Mouse (Mus musculus) neural tube, embryonic 14.5 days (tissue): ENCODE measurements around the gene Slc37a3. TPM values are rescaled to one million over a fixed set of nuclear protein-coding genes. Genes with fewer than 3 reads are reported as not detected.

Source experiments
- ATAC-seq: fragments of 200-750 bp; cut with Nextera tagmentation; 2 replicates; pipeline ENCODE4 v1.8.0; 2017; ENCODE audit warnings: low read depth, mild to moderate bottlenecking, moderate TSS enrichment, moderate library complexity
- H3K27ac ChIP-seq: fragments of 300-500 bp; sonication (generic); 2 replicates; pipeline ENCODE4 v1.5.1; 2014; ENCODE audit warnings: low read depth, mild to moderate bottlenecking, control low read depth, low read length, moderate library complexity, mixed read lengths
- H3K27me3 ChIP-seq: fragments of 300-500 bp; sonication (generic); 2 replicates; pipeline ENCODE4 v1.6.1; 2014; ENCODE audit warnings: low read length; ENCODE audit not compliant: control insufficient read depth, insufficient read depth
- H3K36me3 ChIP-seq: fragments of 300-500 bp; sonication (generic); 2 replicates; pipeline ENCODE4 v1.6.1; 2014; ENCODE audit warnings: low read length, mixed read lengths; ENCODE audit not compliant: control insufficient read depth, insufficient read depth
- H3K4me1 ChIP-seq: fragments of 300-500 bp; sonication (generic); 2 replicates; pipeline ENCODE4 v1.6.1; 2014; ENCODE audit warnings: low read length; ENCODE audit not compliant: control insufficient read depth, insufficient read depth
- H3K4me2 ChIP-seq: fragments of 300-500 bp; sonication (generic); 2 replicates; pipeline ENCODE4 v1.6.1; 2014; ENCODE audit warnings: mild to moderate bottlenecking, low read depth, low read length, control low read depth
- H3K4me3 ChIP-seq: fragments of 300-500 bp; sonication (generic); 2 replicates; pipeline ENCODE4 v1.5.1; 2014; ENCODE audit warnings: low read depth, low read length, control low read depth, mixed read lengths
- H3K9ac ChIP-seq: fragments of 300-500 bp; sonication (generic); replicated peaks from 2 replicates; pipeline ENCODE4 v1.6.1; 2014; ENCODE audit warnings: low read depth, mild to moderate bottlenecking, control low read depth, low read length, mixed read lengths
- H3K9me3 ChIP-seq: fragments of 300-500 bp; sonication (generic); 2 replicates; pipeline ENCODE4 v1.6.1; 2016; ENCODE audit warnings: low read length; ENCODE audit not compliant: control insufficient read depth
- WGBS: fragments of 180-500 bp; shearing (Covaris S2); extraction: QIAGEN DNeasy Blood & Tissue Kit; methylation state at CpG from one replicate; pipeline ENCODE4 v1.1.7; 2014; 5-methylcytosine and 5-hydroxymethylcytosine counted together
- polyA plus RNA-seq: library from polyadenylated mRNA; unstranded; fragments of >200 nt; fragmentation: Nextera tagmentation; extraction: Ambion mirVana; gene quantifications from 2 replicates; pipeline ENCODE4 v1.2.1, GENCODE M21; 2014

The Slc37a3 gene
- polyA plus RNA-seq, 1 experiment from 2014 or later: 60.5 TPM

- Histone ChIP-seq H3K27ac (no peak overlapping the region), H3K4me1 (peaks cover 7% of the 10 kb centered on the region; the same call in 1 of the 2 replicates), H3K4me3 (no peak overlapping the region), H3K9me3 (no peaks in the 10 kb centered on the region), H3K9ac (no peak overlapping the region), H3K36me3 (peaks cover 4% of the 10 kb centered on the region), H3K27me3 (no peaks in the 10 kb centered on the region), H3K4me2 (no peak overlapping the region)
- ATAC-seq: no peak
- 90% methylated on average over 2 of the region's 2 CpGs for WGBS
These were observed 35.7 kb downstream of the Slc37a3 start for GRCm38 (mm10) chr6:39341798-39342197.

GRCm38 (mm10) chr6:39338359-39338758 lies 39.1 kb downstream of the Slc37a3 start:
- peaks cover 23% of the 10 kb centered on the region for H3K36me3 ChIP-seq
- ATAC-seq: no peak
- no peaks in the 10 kb centered on the region for H3K9me3 ChIP-seq
- H3K4me2 ChIP-seq: no peak overlapping the region
- no peak overlapping the region for H3K27ac ChIP-seq
- 87% methylated on average over 8 of the region's 8 CpGs for WGBS
- H3K4me3 ChIP-seq: no peak overlapping the region
- no peak overlapping the region for H3K9ac ChIP-seq
- H3K27me3 ChIP-seq: no peaks in the 10 kb centered on the region
- no peaks in the 10 kb centered on the region for H3K4me1 ChIP-seq

- no peaks in the 10 kb centered on the region for H3K9me3 ChIP-seq
- ATAC-seq: no peak
- no peak overlapping the region for H3K27ac ChIP-seq
- no peaks in the 10 kb centered on the region for H3K4me1 ChIP-seq
- H3K9ac ChIP-seq: no peak overlapping the region
- peaks cover 23% of the 10 kb centered on the region for H3K36me3 ChIP-seq
- no peak overlapping the region for H3K4me3 ChIP-seq
- H3K4me2 ChIP-seq: no peak overlapping the region
- H3K27me3 ChIP-seq: no peaks in the 10 kb centered on the region
- WGBS: 94% methylated on average over 3 of the region's 3 CpGs
These were observed 42.6 kb downstream of the Slc37a3 start for GRCm38 (mm10) chr6:39334873-39335272.

GRCm38 (mm10) chr6:39334224-39334623 lies 43.3 kb downstream of the Slc37a3 start:
- Histone ChIP-seq H3K27me3 (no peaks in the 10 kb centered on the region), H3K9ac (no peak overlapping the region), H3K27ac (no peak overlapping the region), H3K4me1 (no peaks in the 10 kb centered on the region), H3K4me3 (no peak overlapping the region), H3K4me2 (no peak overlapping the region), H3K9me3 (no peaks in the 10 kb centered on the region), H3K36me3 (peaks cover 23% of the 10 kb centered on the region)
- ATAC-seq: no peak
- WGBS: 90% methylated on average over 7 of the region's 7 CpGs

- H3K4me2 ChIP-seq: no peak overlapping the region
- 87% methylated on average over 7 of the region's 7 CpGs for WGBS
These were observed 45.3 kb downstream of the Slc37a3 start for GRCm38 (mm10) chr6:39331998-39332700.

GRCm38 (mm10) chr6:39330981-39331380 lies 46.5 kb downstream of the Slc37a3 start:
- H3K4me2 ChIP-seq: no peak overlapping the region

More at GRCm38 (mm10) chr6:39331998-39332700, 45.3 kb downstream of the Slc37a3 start:
- no peak overlapping the region for H3K4me3 ChIP-seq
- H3K9me3 ChIP-seq: no peaks in the 10 kb centered on the region
- H3K36me3 ChIP-seq: peaks cover 23% of the 10 kb centered on the region
- no peaks in the 10 kb centered on the region for H3K4me1 ChIP-seq
- H3K9ac ChIP-seq: no peak overlapping the region
- no peak overlapping the region for H3K27ac ChIP-seq
- no peaks in the 10 kb centered on the region for H3K27me3 ChIP-seq
- no peak for ATAC-seq

GRCm38 (mm10) chr6:39320286-39320685 lies 57.2 kb downstream of the Slc37a3 start:
- 87% methylated on average over 5 of the region's 5 CpGs for WGBS

More at GRCm38 (mm10) chr6:39330981-39331380, 46.5 kb downstream of the Slc37a3 start:
- Histone ChIP-seq H3K27me3 (no peaks in the 10 kb centered on the region), H3K9me3 (no peaks in the 10 kb centered on the region), H3K4me1 (no peaks in the 10 kb centered on the region), H3K36me3 (peaks cover 16% of the 10 kb centered on the region; the same call in 1 of the 2 replicates), H3K9ac (no peak overlapping the region), H3K4me3 (no peak overlapping the region), H3K27ac (no peak overlapping the region)
- WGBS: 92% methylated on average over 7 of the region's 7 CpGs
- ATAC-seq: no peak

GRCm38 (mm10) chr6:39319061-39319761 lies 58.3 kb downstream of the Slc37a3 start:
- no peak overlapping the region for H3K27ac ChIP-seq
- no peak for ATAC-seq
- H3K4me2 ChIP-seq: no peak overlapping the region
- no peak overlapping the region for H3K4me3 ChIP-seq
- WGBS: 66% methylated on average over 15 of the region's 19 CpGs
- no peaks in the 10 kb centered on the region for H3K4me1 ChIP-seq
- no peaks in the 10 kb centered on the region for H3K27me3 ChIP-seq
- no peaks in the 10 kb centered on the region for H3K9me3 ChIP-seq
- H3K9ac ChIP-seq: no peak overlapping the region
- no peaks in the 10 kb centered on the region for H3K36me3 ChIP-seq

More at GRCm38 (mm10) chr6:39320286-39320685, 57.2 kb downstream of the Slc37a3 start:
- no peak overlapping the region for H3K4me3 ChIP-seq
- H3K36me3 ChIP-seq: no peaks in the 10 kb centered on the region
- ATAC-seq: no peak
- H3K4me2 ChIP-seq: no peak overlapping the region
- H3K4me1 ChIP-seq: no peaks in the 10 kb centered on the region
- no peak overlapping the region for H3K9ac ChIP-seq
- H3K27me3 ChIP-seq: no peaks in the 10 kb centered on the region
- no peaks in the 10 kb centered on the region for H3K9me3 ChIP-seq
- no peak overlapping the region for H3K27ac ChIP-seq

- H3K27me3 ChIP-seq: no peaks in the 10 kb centered on the region
- H3K4me3 ChIP-seq: no peak overlapping the region
- H3K4me2 ChIP-seq: no peak overlapping the region
- H3K4me1 ChIP-seq: no peaks in the 10 kb centered on the region
- no peaks in the 10 kb centered on the region for H3K9me3 ChIP-seq
- 93% methylated on average over 2 of the region's 2 CpGs for WGBS
- no peaks in the 10 kb centered on the region for H3K36me3 ChIP-seq
- H3K9ac ChIP-seq: no peak overlapping the region
- H3K27ac ChIP-seq: no peak overlapping the region
- ATAC-seq: no peak
These were observed 58.9 kb downstream of the Slc37a3 start for GRCm38 (mm10) chr6:39318631-39319010.
